Mouse (Mus musculus) megakaryocyte, embryonic 14.5 days (primary cell): ENCODE data around the gene Myo1b.

Experiments used
- FLI1 ChIP-seq: IDR thresholded peaks from 2 replicates; pipeline ENCODE4 v1.6.1; 2012; ENCODE audit warnings: low read length, inconsistent platforms, mixed read lengths
- GATA1 ChIP-seq: IDR thresholded peaks from 3 replicates; pipeline ENCODE4 v1.6.1; 2012; ENCODE audit warnings: mixed read lengths, low read length, inconsistent platforms, borderline replicate concordance

DNA sequence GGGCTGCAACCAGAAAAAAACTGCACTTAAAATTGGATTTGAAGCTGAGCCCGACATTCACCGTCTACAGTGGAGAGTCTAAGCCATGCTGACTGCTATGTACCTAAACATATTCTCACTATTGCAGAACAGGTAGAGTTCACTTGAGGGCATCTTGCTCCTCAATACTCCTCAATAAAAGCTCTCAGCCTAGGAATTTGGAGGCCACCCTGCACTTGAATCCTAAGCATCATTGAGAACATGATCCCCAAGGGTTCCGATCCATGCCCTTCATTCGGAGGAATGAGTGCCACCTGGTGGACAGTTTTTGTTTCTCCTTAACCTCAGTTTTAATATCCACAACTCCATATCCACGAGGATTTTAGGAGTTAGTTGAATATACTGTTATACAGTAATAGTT lies 28.9 kb upstream of the Myo1b start:
- TF ChIP-seq FLI1: no peak
- TF ChIP-seq GATA1: no peak
